Mouse (Mus musculus) adrenal gland, postnatal 10 days (tissue): ENCODE results near the gene Gm11562. TPM values are rescaled to one million over a fixed set of nuclear protein-coding genes. Genes with fewer than 3 reads are reported as not detected.
"Not testable (repeated sequence)": the region's sequence is repeated elsewhere in the genome, so short reads cannot be mapped to it uniquely, and the experiment has no call there.

Experiments used
- DNase-seq: peaks from one replicate; pipeline ENCODE4 v3.0.0; 2021; ENCODE audit warnings: mixed read lengths
- long read RNA-seq, 2 experiments: library from polyadenylated mRNA; stranded (forward); transcript quantifications; one replicate each; pipeline ENCODE4 v2.0.0; 2021
- total RNA-seq, 2 experiments: library from RNA; stranded (reverse); gene quantifications; 2 replicates each; pipeline ENCODE4 v1.2.3; 2021

Gene Gm11562
- total RNA-seq, result not detected
- long read RNA-seq, experiment 1, result 0 reads
- long read RNA-seq, experiment 2, result 0 reads

- DNase-seq, result no peak
Observed at GRCm38 (mm10) chr11:99620335-99620734, at the start of gene Gm11562. TSS of gene Gm11562 (minus strand) at chr11:99620435.

- no peak for DNase-seq
Observed at GRCm38 (mm10) chr11:99665860-99666259, 45.6 kb upstream of the Gm11562 start, which contains the start of gene Krtap4-6. TSS of gene Krtap4-6 (minus strand) at chr11:99665960.

- no peak for DNase-seq
Observed at GRCm38 (mm10) chr11:99662802-99663201, 42.6 kb upstream of the Gm11562 start.

GRCm38 (mm10) chr11:99659256-99659655 is 39.0 kb upstream of the Gm11562 start:
- DNase-seq, result no peak

GRCm38 (mm10) chr11:99658467-99659010 is 38.3 kb upstream of the Gm11562 start, which contains the start of gene Gm11563:
TSS of gene Gm11563 (minus strand) at chr11:99658960.
- not testable (repeated sequence) for DNase-seq

GRCm38 (mm10) chr11:99657051-99657450 is 36.8 kb upstream of the Gm11562 start:
- no peak for DNase-seq

GRCm38 (mm10) chr11:99650136-99650535 is 29.9 kb upstream of the Gm11562 start, which contains the start of gene Gm11555:
TSS of gene Gm11555 (minus strand) at chr11:99650236.
- DNase-seq, result no peak

GRCm38 (mm10) chr11:99646444-99646843 is 26.2 kb upstream of the Gm11562 start:
- no peak for DNase-seq

- no peak for DNase-seq
Observed at GRCm38 (mm10) chr11:99644351-99644750, 24.1 kb upstream of the Gm11562 start.

GRCm38 (mm10) chr11:99643635-99644139 is 23.5 kb upstream of the Gm11562 start, which contains the start of gene Krtap4-7:
TSS of gene Krtap4-7 (minus strand) at chr11:99644089.
- DNase-seq, result not testable (repeated sequence)

GRCm38 (mm10) chr11:99640926-99641325 is 20.7 kb upstream of the Gm11562 start:
- no peak for DNase-seq

GRCm38 (mm10) chr11:99637086-99637485 is 16.9 kb upstream of the Gm11562 start:
- no peak for DNase-seq

- no peak for DNase-seq
Observed at GRCm38 (mm10) chr11:99634653-99635134, 14.5 kb upstream of the Gm11562 start, which contains the start of gene Krtap4-2. TSS of gene Krtap4-2 (minus strand) at chr11:99635084.

GRCm38 (mm10) chr11:99633293-99633692 is 13.1 kb upstream of the Gm11562 start:
- no peak for DNase-seq

- DNase-seq, result no peak
Observed at GRCm38 (mm10) chr11:99630890-99631289, 10.7 kb upstream of the Gm11562 start.

- no peak for DNase-seq
Observed at GRCm38 (mm10) chr11:99628138-99628537, 7.9 kb upstream of the Gm11562 start, which contains the start of gene Krtap4-1. TSS of gene Krtap4-1 (minus strand) at chr11:99628238.

GRCm38 (mm10) chr11:99614796-99615363 is 5.4 kb downstream of the Gm11562 start, which contains the start of gene Krtap2-4:
TSS of gene Krtap2-4 (minus strand) at chr11:99614846.
- DNase-seq, result no peak

GRCm38 (mm10) chr11:99610089-99610488 is 10.1 kb downstream of the Gm11562 start, which contains the start of gene Gm11937:
TSS of gene Gm11937 (minus strand) at chr11:99610189.
- DNase-seq, result not testable (repeated sequence)

- no peak for DNase-seq
Observed at GRCm38 (mm10) chr11:99609126-99609525, 11.1 kb downstream of the Gm11562 start.

- DNase-seq, result not testable (repeated sequence)
Observed at GRCm38 (mm10) chr11:99603208-99603607, 17.0 kb downstream of the Gm11562 start, which contains the start of gene Gm11938. TSS of gene Gm11938 (minus strand) at chr11:99603308.

- not testable (repeated sequence) for DNase-seq
Observed at GRCm38 (mm10) chr11:99597742-99598141, 22.5 kb downstream of the Gm11562 start, which contains the start of gene Krtap9-3. TSS of gene Krtap9-3 (minus strand) at chr11:99598105.

- no peak for DNase-seq
Observed at GRCm38 (mm10) chr11:99590981-99591380, 29.3 kb downstream of the Gm11562 start, which contains the start of gene Krtap1-3. TSS of gene Krtap1-3 (minus strand) at chr11:99591339.

- no peak for DNase-seq
Observed at GRCm38 (mm10) chr11:99585096-99585495, 35.1 kb downstream of the Gm11562 start.
